Mouse (Mus musculus): ENCODE data around the gene Jph3. TPM values are rescaled to one million over a fixed set of nuclear protein-coding genes. Genes with fewer than 3 reads are reported as not detected.

The Jph3 gene
- polyA plus RNA-seq, 1 experiment from 2014 or later, result 0.81 TPM

DNA sequence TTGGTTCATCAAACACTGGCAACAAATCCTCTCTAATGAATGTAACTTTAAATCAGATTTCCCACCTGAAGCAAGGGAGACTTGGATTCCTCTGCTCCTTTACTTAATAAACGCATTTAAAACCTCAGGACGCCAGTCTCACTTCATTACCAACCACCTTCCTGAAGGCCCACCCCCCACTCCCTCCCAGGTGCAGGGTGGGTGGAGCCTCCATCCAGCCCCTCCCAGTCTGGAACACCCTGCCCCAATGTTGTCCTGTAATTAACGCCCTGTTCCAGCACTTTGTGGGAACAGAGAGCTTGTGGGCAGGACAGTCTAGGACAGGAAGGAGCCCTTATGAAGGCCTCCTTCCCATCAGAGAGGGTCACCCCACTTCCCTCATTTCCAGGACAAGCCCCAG, 64.7 kb downstream of the Jph3 start:
- H3K36me3 ChIP-seq, result peaks cover 47% of the 10 kb centered on the region
- H3K4me2 ChIP-seq (replicated peaks), result no peak overlapping the region
- no peaks in the 10 kb centered on the region for H3K4me1 ChIP-seq
- no peak overlapping the region for H3K27ac ChIP-seq
- H3K9me3 ChIP-seq, result no peaks in the 10 kb centered on the region
- H3K27me3 ChIP-seq, result no peaks in the 10 kb centered on the region
- no peak overlapping the region for H3K9ac ChIP-seq
- 28% methylated on average over 3 of the region's 3 CpGs for WGBS
- no peak overlapping the region for H3K4me3 ChIP-seq
- ATAC-seq (ENCODE audit: low FRiP score, low read depth), result no peak; the same call in 1 of the 2 replicates

DNA sequence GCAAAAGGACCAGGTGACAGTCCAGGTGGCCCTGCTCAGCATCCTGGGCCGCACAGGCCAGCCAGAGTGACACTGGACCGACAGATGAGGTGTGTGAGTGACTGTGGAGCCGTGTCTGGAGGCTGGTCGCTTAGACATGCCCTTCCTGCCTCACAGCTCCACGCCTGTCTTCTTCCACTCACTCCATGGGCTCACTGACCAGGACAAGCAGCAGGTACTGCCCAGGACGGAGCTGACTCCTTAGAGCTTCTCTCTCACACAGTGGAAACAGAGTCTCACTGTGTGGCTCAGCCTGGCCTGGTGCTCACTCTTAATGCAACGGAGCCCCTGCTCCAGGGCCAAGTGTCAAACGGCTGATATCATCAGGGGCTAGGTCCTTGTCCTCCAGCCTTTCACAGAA, 66.0 kb downstream of the Jph3 start:
- Histone ChIP-seq H3K4me2 (replicated peaks) (no peak overlapping the region), H3K9ac (no peak overlapping the region), H3K36me3 (peaks cover 60% of the 10 kb centered on the region), H3K4me1 (no peaks in the 10 kb centered on the region), H3K27ac (no peak overlapping the region), H3K9me3 (no peaks in the 10 kb centered on the region), H3K4me3 (no peak overlapping the region), H3K27me3 (no peaks in the 10 kb centered on the region)
- no peak for ATAC-seq (ENCODE audit: low FRiP score, low read depth)
- 91% methylated on average over 8 of the region's 8 CpGs for WGBS

DNA sequence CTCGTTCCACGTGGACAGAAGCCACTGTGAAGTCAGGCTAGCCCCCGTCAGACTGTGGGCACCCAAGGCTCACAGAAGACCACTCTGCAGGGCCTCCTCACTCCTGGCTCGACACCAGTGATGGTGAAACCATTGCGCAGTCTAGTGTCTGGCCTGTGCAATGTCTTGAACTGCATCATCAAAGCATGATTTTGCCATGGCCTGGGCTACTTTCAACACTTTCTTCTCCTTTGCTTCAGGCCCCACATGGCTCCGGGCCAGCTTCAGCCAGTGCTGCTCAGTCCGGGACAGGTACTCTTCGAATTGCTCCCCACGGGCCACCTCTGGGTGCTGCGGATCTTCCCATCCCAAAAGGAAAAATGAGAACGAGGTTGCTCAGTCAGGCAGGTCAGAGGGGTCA, 67.0 kb downstream of the Jph3 start:
- Histone ChIP-seq H3K27me3 (no peaks in the 10 kb centered on the region), H3K9ac (no peak overlapping the region), H3K9me3 (no peaks in the 10 kb centered on the region), H3K4me3 (no peak overlapping the region), H3K4me1 (no peaks in the 10 kb centered on the region), H3K27ac (no peak overlapping the region), H3K36me3 (peaks cover 70% of the 10 kb centered on the region), H3K4me2 (replicated peaks) (no peak overlapping the region)
- no peak for ATAC-seq (ENCODE audit: low FRiP score, low read depth)
- 92% methylated on average over 11 of the region's 11 CpGs for WGBS

DNA sequence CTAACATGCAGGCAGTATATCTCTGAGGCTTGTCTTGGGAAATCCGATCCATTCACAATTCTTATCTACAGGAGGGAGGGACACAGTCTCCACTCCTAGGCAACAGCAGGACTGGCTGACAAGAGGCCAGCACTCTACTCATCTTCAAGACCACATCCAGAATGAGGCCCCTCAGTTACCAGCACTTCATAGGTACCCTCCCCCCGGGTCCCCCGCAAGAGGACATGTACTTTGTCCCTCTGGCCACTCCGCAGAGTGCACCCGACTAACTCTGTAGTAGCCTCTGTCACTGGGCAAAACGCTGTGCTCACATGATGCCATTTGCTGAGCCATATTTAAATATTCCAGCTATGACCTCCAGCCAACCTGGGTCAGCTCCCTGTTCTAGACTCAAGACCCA, 69.0 kb downstream of the Jph3 start:
- H3K36me3 ChIP-seq, result peaks cover 78% of the 10 kb centered on the region
- H3K4me2 ChIP-seq (replicated peaks), result no peak overlapping the region
- WGBS, result 87% methylated on average over 6 of the region's 6 CpGs
- no peak overlapping the region for H3K27ac ChIP-seq
- no peak overlapping the region for H3K4me3 ChIP-seq
- H3K9ac ChIP-seq, result no peak overlapping the region
- no peaks in the 10 kb centered on the region for H3K4me1 ChIP-seq
- no peaks in the 10 kb centered on the region for H3K27me3 ChIP-seq
- no peaks in the 10 kb centered on the region for H3K9me3 ChIP-seq
- no peak for ATAC-seq (ENCODE audit: low FRiP score, low read depth)

DNA sequence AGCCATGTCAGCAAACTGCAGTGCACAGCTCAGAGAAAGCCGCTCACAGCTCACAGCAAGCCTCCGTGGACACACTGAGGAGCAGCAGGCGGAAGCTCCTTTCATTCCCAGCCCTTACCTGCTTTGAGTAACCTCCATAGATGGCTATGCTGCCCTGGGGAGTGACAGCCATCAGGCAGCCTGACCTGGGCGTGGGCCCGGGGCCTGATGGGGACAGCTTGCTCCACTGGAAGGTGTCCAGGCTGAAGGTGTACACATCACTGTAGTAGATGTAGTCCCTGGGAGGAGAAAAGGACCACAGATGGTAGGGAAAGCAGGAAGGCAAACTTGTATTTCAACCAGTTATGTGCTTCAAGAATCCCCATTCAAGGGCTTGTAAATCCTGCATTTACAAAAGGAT, 75.4 kb downstream of the Jph3 start:
- Histone ChIP-seq H3K36me3 (peaks cover 66% of the 10 kb centered on the region), H3K27ac (no peak overlapping the region), H3K27me3 (no peaks in the 10 kb centered on the region), H3K9me3 (no peaks in the 10 kb centered on the region), H3K9ac (no peak overlapping the region), H3K4me1 (no peaks in the 10 kb centered on the region), H3K4me3 (no peak overlapping the region), H3K4me2 (replicated peaks) (no peak overlapping the region)
- ATAC-seq (ENCODE audit: low FRiP score, low read depth), result no peak
- 92% methylated on average over 5 of the region's 5 CpGs for WGBS

DNA sequence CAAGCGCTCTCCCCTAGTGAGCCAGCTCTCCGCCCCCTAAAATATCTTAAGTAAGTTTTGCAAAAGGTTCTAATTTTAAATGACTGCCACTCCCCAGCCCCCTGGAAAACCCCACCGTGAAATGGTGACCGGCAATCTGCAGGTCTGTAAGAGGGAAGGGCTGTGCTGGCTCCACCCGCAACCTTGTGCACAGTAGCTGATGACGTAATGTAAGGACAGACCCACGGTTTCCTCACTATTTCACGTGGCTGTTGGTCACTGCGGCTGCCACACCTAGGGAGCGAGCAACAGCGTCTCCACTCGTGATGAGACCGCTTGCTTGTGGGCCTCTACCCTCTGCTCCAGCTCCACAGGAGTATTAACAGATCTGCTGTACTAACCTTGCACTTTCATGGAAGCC, 76.7 kb downstream of the Jph3 start:
- Histone ChIP-seq H3K4me3 (no peak overlapping the region), H3K27ac (no peak overlapping the region), H3K4me2 (replicated peaks) (no peak overlapping the region), H3K36me3 (peaks cover 64% of the 10 kb centered on the region), H3K4me1 (no peaks in the 10 kb centered on the region), H3K27me3 (no peaks in the 10 kb centered on the region), H3K9me3 (no peaks in the 10 kb centered on the region), H3K9ac (no peak overlapping the region)
- no peak for ATAC-seq (ENCODE audit: low FRiP score, low read depth)
- 84% methylated on average over 13 of the region's 13 CpGs for WGBS

DNA sequence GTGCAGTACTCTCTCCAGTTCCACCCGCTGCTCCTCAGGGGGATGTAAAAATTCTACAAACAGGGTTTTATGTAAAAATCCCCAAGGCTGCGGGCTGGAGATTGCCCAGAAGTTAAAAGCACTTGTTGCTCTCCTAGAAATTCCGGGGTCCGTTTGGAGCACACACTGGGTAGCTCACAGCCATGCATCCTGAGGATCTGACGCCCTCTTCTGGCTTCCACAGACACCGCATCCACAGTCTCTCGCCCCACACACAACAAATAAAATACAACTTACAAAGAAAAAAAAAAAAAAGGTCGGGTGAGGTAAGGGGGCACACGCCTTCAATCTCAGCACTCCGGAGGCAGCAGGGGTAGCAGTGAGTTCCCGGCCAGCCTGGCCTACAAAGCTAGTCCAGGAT, 78.6 kb downstream of the Jph3 start:
- H3K4me3 ChIP-seq, result no peak overlapping the region
- WGBS, result 69% methylated on average over 11 of the region's 11 CpGs
- no peaks in the 10 kb centered on the region for H3K9me3 ChIP-seq
- H3K9ac ChIP-seq, result no peak overlapping the region
- no peak for ATAC-seq (ENCODE audit: low FRiP score, low read depth)
- no peak overlapping the region for H3K27ac ChIP-seq
- H3K36me3 ChIP-seq, result peaks cover 72% of the 10 kb centered on the region
- no peaks in the 10 kb centered on the region for H3K4me1 ChIP-seq
- no peak overlapping the region for H3K4me2 ChIP-seq (replicated peaks)
- H3K27me3 ChIP-seq, result no peaks in the 10 kb centered on the region

DNA sequence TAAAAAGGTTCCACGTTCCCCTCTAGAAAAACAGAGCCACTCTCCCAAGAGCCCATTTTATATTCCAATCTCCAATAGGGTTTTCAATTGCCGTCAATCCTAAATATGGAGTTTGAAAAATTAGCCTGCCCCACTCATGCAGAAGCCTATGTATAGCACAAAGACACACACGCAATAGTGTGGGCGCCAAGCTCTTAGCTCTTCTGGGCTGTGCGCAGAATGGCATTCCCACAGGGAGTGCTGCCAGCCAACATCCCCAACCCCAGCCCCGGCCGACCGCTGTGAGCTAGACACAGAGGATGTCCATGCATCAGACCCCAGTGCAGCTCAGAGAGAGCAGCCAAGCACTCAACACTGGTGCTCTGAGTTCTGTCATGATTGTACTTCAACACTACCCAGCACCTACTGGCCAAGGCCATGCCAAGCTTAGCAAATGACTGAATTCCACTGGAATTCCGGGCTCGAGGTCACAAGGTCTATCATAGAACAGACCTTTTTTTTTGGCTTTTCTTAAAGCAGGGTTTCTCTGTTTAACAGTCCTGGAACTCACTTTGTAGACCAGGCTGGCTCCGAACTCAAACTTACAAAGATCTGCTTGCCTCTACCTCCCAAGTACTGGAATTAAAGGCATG, 80.2 kb downstream of the Jph3 start:
- Histone ChIP-seq H3K9ac (no peak overlapping the region), H3K27me3 (no peaks in the 10 kb centered on the region), H3K4me3 (no peak overlapping the region), H3K4me2 (replicated peaks) (no peak overlapping the region), H3K4me1 (no peaks in the 10 kb centered on the region), H3K9me3 (no peaks in the 10 kb centered on the region), H3K27ac (no peak overlapping the region), H3K36me3 (peaks cover 70% of the 10 kb centered on the region)
- 95% methylated on average over 11 of the region's 11 CpGs for WGBS
- ATAC-seq (ENCODE audit: low FRiP score, low read depth), result no peak

DNA sequence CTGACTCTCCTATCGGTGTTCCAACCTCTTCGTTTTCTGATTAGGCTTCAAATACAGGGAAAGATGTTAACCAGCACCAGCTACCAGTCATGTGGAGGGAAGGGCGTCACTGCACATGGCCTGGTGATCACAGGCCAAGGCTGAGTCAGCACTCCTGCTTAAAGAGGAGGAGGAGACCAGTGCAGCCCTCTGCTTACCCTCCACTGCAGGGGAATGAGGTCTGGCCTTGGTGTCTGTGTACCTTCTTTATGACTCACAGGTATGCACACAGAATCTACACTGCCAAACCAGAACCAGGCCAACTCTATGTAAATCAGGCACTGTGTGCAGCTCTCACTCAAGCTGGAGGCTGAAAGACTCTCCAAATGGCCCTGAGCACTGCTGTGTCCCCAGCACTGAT, 82.1 kb downstream of the Jph3 start:
- Histone ChIP-seq H3K4me3 (no peak overlapping the region), H3K4me2 (replicated peaks) (no peak overlapping the region), H3K27me3 (no peaks in the 10 kb centered on the region), H3K9ac (no peak overlapping the region), H3K4me1 (no peaks in the 10 kb centered on the region), H3K9me3 (no peaks in the 10 kb centered on the region), H3K27ac (no peak overlapping the region), H3K36me3 (peaks cover 66% of the 10 kb centered on the region)
- no peak for ATAC-seq (ENCODE audit: low FRiP score, low read depth)
- 94% methylated on average over 3 of the region's 3 CpGs for WGBS

DNA sequence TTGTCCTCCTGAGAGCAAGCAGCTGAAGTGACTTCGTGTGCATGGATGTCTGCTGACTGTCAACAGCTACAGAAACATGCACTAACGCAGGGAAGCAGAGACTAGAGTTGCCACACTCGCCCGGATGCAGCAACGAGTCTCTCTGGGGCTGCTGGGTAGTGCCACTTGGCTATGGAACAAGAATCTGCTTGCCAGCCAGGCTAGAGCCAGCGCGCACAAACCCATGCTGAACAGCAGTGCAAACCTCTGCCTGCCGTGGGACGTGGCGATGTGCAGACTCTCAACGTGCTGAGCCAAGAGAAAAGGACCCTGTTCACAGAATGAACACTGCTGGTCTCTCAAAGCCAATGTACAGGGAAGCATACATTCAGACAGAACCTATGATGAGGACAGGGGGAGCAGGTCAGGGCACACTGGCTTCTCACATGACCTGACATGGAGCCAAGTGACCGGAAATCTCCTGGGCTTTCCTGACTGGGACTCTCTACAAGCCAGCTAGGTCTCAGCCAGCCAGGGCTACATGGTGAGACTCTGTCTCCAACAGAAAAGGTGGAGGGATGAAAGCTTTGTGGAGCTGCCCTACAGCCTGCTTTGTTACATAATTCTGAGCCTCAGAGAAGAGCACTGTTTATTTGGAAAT, 82.6 kb downstream of the Jph3 start:
- Histone ChIP-seq H3K36me3 (peaks cover 66% of the 10 kb centered on the region), H3K9me3 (no peaks in the 10 kb centered on the region), H3K4me3 (no peak overlapping the region), H3K27ac (no peak overlapping the region), H3K9ac (no peak overlapping the region), H3K27me3 (no peaks in the 10 kb centered on the region), H3K4me1 (no peaks in the 10 kb centered on the region), H3K4me2 (replicated peaks) (no peak overlapping the region)
- WGBS, result 89% methylated on average over 12 of the region's 12 CpGs
- ATAC-seq (ENCODE audit: low FRiP score, low read depth), result no peak

DNA sequence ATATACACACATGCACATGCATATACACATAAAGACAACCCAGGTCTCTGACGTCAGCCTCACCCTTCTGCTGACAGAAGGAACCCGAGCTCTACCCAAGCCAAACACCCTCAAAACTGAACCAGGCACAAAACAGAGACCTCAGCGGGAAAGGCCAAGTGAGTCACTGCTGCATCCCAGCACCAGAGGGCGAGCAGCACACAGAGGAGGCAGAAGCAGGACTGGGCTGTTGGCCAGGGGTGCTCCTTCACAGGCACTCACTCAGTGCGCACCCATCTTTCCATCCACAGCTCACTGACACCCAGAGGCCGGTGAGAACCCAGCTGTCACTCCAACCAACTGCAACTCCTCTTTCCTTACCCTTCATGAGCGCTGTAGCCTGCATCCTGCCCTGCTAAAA, 88.8 kb downstream of the Jph3 start:
- 83% methylated on average over 7 of the region's 7 CpGs for WGBS
- H3K4me3 ChIP-seq, result no peak overlapping the region
- peaks cover 67% of the 10 kb centered on the region for H3K36me3 ChIP-seq
- no peak overlapping the region for H3K4me2 ChIP-seq (replicated peaks)
- no peak for ATAC-seq (ENCODE audit: low FRiP score, low read depth)
- H3K27ac ChIP-seq, result no peak overlapping the region
- H3K27me3 ChIP-seq, result no peaks in the 10 kb centered on the region
- no peaks in the 10 kb centered on the region for H3K9me3 ChIP-seq
- no peak overlapping the region for H3K9ac ChIP-seq
- H3K4me1 ChIP-seq, result no peaks in the 10 kb centered on the region

DNA sequence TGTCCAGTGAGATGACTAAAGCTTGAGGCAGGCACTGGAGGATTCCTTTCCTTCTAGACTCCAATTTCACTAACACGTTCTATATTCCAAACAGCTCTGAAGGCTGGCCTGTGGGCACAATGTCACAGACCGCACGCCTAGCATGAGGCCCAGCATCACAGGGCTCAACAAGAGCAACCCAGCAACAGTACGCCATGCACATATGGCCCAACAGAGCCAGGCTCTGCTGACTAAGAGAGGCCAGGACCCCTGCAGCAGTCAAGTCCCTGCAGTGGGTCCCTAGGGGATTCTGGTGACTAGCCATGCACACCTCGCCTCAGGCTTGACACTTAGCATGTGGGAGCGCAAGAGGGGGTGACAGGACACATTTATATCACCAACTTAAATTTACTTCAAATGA, 91.4 kb downstream of the Jph3 start:
- no peaks in the 10 kb centered on the region for H3K27me3 ChIP-seq
- no peak overlapping the region for H3K4me2 ChIP-seq (replicated peaks)
- H3K9me3 ChIP-seq, result no peaks in the 10 kb centered on the region
- no peaks in the 10 kb centered on the region for H3K4me1 ChIP-seq
- H3K9ac ChIP-seq, result no peak overlapping the region
- no peak for ATAC-seq (ENCODE audit: low FRiP score, low read depth)
- WGBS, result 91% methylated on average over 6 of the region's 6 CpGs
- H3K36me3 ChIP-seq, result peaks cover 45% of the 10 kb centered on the region
- H3K4me3 ChIP-seq, result no peak overlapping the region
- H3K27ac ChIP-seq, result no peak overlapping the region

DNA sequence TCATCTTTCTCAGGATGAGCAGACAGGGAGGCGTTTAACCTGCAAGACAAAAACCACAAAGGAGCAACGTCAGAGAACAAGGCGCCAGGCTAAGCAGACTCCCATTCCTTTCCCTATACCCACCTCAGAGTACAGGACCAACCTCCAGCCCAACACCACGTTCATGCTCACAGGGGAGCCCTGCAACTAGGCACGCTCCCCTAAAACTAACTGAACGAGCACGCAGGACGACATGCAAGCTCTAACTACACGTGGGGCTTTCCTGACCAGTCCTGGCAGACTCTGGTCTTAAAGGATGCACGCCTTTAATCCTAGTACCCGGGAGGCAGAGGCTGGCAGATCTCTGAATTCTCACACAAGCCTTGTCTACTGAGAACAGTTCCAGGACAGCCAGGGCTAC, 91.9 kb downstream of the Jph3 start:
- ATAC-seq (ENCODE audit: low FRiP score, low read depth), result no peak
- Histone ChIP-seq H3K36me3 (peaks cover 41% of the 10 kb centered on the region), H3K4me3 (no peak overlapping the region), H3K9me3 (no peaks in the 10 kb centered on the region), H3K9ac (no peak overlapping the region), H3K4me1 (no peaks in the 10 kb centered on the region), H3K27ac (no peak overlapping the region), H3K27me3 (no peaks in the 10 kb centered on the region), H3K4me2 (replicated peaks) (no peak overlapping the region)
- 87% methylated on average over 11 of the region's 11 CpGs for WGBS
